Mouse (Mus musculus): ENCODE results near the gene Pou5f1.
"Not testable (repeated sequence)": the region's sequence is repeated elsewhere in the genome, so short reads cannot be mapped to it uniquely, and the experiment has no call there.

Gene Pou5f1

DNA sequence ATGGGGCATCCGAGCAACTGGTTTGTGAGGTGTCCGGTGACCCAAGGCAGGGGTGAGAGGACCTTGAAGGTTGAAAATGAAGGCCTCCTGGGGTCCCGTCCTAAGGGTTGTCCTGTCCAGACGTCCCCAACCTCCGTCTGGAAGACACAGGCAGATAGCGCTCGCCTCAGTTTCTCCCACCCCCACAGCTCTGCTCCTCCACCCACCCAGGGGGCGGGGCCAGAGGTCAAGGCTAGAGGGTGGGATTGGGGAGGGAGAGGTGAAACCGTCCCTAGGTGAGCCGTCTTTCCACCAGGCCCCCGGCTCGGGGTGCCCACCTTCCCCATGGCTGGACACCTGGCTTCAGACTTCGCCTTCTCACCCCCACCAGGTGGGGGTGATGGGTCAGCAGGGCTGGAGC is at the start of gene Pou5f1:
Gene Pou5f1 (plus strand): TSS at position 243 of the 400 bp plus-strand sequence.
- no peak for DNase-seq (ENCODE audit: extremely low read depth, low read depth)

- not testable (repeated sequence) for DNase-seq (ENCODE audit: extremely low read depth, low read depth)
Measured at GRCm38 (mm10) chr17:35458247-35458646, 47.6 kb upstream of the Pou5f1 start.

- DNase-seq (ENCODE audit: extremely low read depth, low read depth) = not testable (repeated sequence)
Measured at GRCm38 (mm10) chr17:35460513-35461341, 45.1 kb upstream of the Pou5f1 start.

DNA sequence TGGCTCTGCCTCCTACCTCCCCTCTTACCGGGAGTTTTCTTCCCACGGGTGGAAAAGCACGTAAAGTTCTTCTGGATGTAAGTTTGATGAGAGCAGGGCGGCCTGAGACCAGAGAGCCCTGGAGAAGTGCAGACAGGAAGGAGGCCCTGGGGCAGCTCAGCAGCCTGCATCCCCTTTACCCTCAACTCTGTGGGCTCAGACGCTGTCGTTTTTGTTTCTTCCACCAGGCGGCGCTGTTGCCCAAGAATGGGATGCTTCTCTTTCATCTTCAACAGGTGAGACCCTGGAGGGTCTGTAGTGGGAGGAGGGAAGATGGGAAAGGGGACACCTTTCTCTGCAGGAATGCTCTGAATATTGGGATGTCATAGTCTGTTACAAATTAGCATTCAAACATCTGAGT is 40.2 kb upstream of the Pou5f1 start:
- not testable (repeated sequence) for DNase-seq (ENCODE audit: extremely low read depth, low read depth)

- DNase-seq (ENCODE audit: extremely low read depth, low read depth) = not testable (repeated sequence)
Measured at GRCm38 (mm10) chr17:35468936-35469335, 36.9 kb upstream of the Pou5f1 start.

GRCm38 (mm10) chr17:35469842-35470751 is 35.7 kb upstream of the Pou5f1 start, which contains the start of gene H2-Q10:
Gene H2-Q10 (plus strand): TSS chr17:35470089.
- no peak for DNase-seq (ENCODE audit: extremely low read depth, low read depth)

DNA sequence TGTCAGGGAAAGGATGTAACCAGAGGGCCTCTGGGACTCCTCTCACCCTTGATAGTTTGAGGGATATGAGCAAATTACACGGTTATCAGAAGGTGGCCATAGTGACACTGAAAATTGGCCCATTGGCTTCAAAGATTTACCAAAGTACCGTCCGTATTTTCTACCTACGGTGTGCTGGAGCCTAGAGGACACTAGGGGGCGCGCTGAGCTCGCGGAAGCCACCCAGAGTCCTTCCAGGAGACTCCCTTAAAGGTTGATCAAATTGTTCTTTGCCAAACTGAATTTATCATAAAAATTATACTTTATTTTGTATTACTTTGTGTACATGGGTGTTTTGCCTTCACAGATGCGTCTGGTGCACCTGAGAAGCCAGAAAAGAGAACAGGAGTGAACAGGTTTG is 21.8 kb upstream of the Pou5f1 start:
- DNase-seq (ENCODE audit: extremely low read depth, low read depth) = peak; percentile 22

DNA sequence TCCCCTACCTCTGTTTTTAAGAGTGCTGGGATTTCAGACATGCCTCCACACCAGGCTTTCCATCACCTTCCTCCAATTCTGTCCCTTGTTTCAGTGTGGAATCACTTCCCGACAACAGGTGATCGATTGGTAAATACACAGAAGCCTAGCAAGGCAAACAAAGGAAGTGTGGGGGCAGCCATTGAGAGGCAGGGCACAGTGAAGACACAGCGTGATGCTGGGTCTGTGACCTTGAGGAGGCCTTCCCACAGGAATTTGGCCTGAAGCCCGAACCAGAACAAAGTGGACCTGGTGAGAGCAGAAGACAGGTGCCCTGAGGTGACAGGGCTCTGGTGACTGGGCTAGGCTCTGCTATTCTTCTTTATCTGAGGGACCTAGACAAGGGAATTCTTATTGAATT is 20.1 kb upstream of the Pou5f1 start:
- DNase-seq (ENCODE audit: extremely low read depth, low read depth) = no peak

GRCm38 (mm10) chr17:35486726-35487125 is 19.1 kb upstream of the Pou5f1 start:
- no peak for DNase-seq (ENCODE audit: extremely low read depth, low read depth)

- DNase-seq (ENCODE audit: extremely low read depth, low read depth) = no peak
Measured at GRCm38 (mm10) chr17:35488041-35488440, 17.8 kb upstream of the Pou5f1 start.

- DNase-seq (ENCODE audit: extremely low read depth, low read depth) = no peak
Measured at GRCm38 (mm10) chr17:35490320-35490719, 15.5 kb upstream of the Pou5f1 start.

DNA sequence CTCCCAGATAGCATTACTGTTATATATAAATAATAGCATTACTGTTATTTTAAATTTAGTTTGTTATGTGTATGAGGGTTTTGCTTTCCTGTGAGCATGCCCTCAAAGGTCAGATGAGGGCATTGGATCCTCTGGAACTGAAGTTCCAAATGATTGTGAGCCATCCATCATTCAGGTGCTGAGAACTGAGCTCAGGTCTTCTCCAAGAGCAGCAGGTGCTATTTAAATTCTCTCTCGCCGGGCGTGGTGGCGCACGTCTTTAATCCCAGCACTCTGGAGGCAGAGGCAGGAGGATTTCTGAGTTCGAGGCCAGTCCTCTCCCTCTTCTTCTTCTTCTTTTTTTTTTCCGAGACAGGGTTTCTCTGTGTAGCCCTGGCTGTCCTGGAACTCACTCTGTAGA is 8.7 kb upstream of the Pou5f1 start:
- no peak for DNase-seq (ENCODE audit: extremely low read depth, low read depth)

- no peak for DNase-seq (ENCODE audit: extremely low read depth, low read depth)
Measured at GRCm38 (mm10) chr17:35502226-35502625, 3.6 kb upstream of the Pou5f1 start.

GRCm38 (mm10) chr17:35502762-35503161 is 3.1 kb upstream of the Pou5f1 start:
- no peak for DNase-seq (ENCODE audit: extremely low read depth, low read depth)

GRCm38 (mm10) chr17:35503849-35504248 is 2.0 kb upstream of the Pou5f1 start:
- no peak for DNase-seq (ENCODE audit: extremely low read depth, low read depth)

- DNase-seq (ENCODE audit: extremely low read depth, low read depth) = no peak
Measured at GRCm38 (mm10) chr17:35504628-35505481, 963 bp upstream of the Pou5f1 start.

DNA sequence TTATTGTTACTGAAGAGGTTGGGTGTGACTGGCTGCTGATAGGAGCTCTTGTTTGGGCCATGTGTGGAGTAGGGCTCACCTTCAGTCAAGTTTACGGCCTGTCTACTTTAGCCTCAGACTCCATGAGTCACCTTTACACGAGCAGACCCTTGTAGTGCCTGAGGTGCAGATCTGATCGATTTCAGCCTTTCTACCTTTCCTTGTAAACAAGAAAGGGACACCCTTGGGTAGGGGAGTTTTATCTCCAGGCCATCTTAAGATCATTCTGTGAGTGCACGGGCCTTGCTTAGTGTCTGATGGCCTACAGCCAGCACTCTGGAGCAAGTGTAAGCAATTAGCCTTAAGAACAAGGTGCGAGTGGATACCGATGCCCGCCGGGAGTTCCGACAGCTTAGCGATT is 1.1 kb downstream of the Pou5f1 start:
- no peak for DNase-seq (ENCODE audit: extremely low read depth, low read depth)

GRCm38 (mm10) chr17:35507556-35508260 is 1.9 kb downstream of the Pou5f1 start:
- DNase-seq (ENCODE audit: extremely low read depth, low read depth) = no peak

DNA sequence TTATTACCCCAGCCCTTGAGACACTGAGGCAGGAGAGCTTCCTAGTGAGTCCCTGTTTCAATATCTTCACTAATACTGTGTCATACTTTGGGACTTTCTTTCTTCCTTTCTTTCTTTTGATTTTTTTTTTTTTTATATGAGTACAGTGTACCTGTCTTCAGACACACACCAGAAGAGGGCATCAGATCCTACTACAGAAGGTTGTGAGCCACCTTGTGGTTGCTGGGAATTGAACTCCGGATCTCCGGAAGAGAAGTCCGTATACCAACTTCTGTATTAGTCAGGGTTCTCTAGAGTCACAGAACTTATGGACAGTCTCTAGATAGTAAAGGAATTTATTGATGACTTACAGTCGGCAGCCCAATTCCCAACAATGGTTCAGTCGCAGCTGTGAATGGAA is 2.5 kb downstream of the Pou5f1 start:
- not testable (repeated sequence) for DNase-seq (ENCODE audit: extremely low read depth, low read depth)

- no peak for DNase-seq (ENCODE audit: extremely low read depth, low read depth)
Measured at GRCm38 (mm10) chr17:35509284-35509683, 3.5 kb downstream of the Pou5f1 start.

Data from MEL-GATA-1-ER (cell line).